Mouse (Mus musculus): Measurements from ENCODE around the gene Spryd3.

DNA sequence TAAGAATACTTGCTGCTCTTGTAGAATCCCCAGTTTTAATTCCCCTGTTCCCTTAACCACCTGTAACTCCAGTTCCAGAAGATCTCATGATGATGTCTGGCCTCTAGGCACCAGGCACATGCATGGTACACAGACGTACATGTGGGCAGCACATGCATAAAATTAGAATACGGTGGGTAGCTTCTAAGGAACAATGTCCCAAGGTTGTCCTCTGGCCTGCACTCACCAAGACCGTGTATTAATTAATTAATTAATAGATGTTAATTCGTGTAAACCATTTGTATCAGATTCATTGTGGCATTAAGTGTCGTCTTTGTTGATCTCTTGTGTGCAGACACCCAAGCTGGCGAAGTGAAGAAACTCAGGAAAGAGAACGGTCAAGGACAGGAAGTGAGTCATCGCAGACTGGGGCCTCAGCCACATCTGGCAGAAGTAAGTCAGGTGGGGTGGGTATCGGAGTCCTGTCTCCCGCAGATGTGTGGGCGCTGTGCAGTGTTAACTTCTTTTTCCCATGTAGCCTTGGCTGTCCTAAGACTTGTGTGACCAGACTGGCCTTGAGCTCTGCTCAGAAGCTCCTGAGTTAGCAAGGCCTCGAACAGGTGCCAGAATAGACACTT, 44.9 kb downstream of the Spryd3 start:
- TF ChIP-seq CTCF (IDR thresholded peaks at IDR 0.05; ENCODE audit: extremely low read depth, insufficient read depth, insufficient read length, insufficient replicate concordance): no peak
- TF ChIP-seq POLR2A (IDR thresholded peaks at IDR 0.05; ENCODE audit: low read depth, low read length): no peak
